Mouse (Mus musculus) cortical plate, adult 2 months (tissue): ENCODE results near the gene Man2a1. TPM values are rescaled to one million over a fixed set of nuclear protein-coding genes. Genes with fewer than 3 reads are reported as not detected.
A peak's percentile ranks its signal among the peaks of the same experiment; 100 is the strongest.
"Not testable (repeated sequence)": the region's sequence is repeated elsewhere in the genome, so short reads cannot be mapped to it uniquely, and the experiment has no call there.

Source experiments
- H3K27ac ChIP-seq: fragments of 200-500 bp; 2 replicates; pipeline ENCODE4 v1.5.1; 2012; ENCODE audit warnings: low read length, control low read depth, inconsistent platforms; ENCODE audit not compliant: insufficient read depth
- H3K4me1 ChIP-seq: fragments of 200-500 bp; 2 replicates; pipeline ENCODE4 v1.6.1; 2011; ENCODE audit warnings: low read length; ENCODE audit not compliant: control insufficient read depth, insufficient read depth
- H3K4me3 ChIP-seq: fragments of 200-500 bp; 2 replicates; pipeline ENCODE4 v1.5.1; 2011; ENCODE audit warnings: mild to moderate bottlenecking, low read length, control low read depth; ENCODE audit not compliant: insufficient read depth
- CTCF ChIP-seq: fragments of 200-500 bp; IDR thresholded peaks from 2 replicates; pipeline ENCODE4 v1.5.1; 2011; ENCODE audit warnings: mild to moderate bottlenecking, control low read depth, low read length; ENCODE audit not compliant: insufficient read depth; ENCODE audit errors: extremely low read depth
- POLR2A ChIP-seq: fragments of 200-500 bp; IDR thresholded peaks from 2 replicates; pipeline ENCODE4 v1.6.1; 2011; ENCODE audit warnings: mild to moderate bottlenecking, low read length, control low read depth; ENCODE audit not compliant: insufficient read depth; ENCODE audit errors: extremely low read depth
- polyA plus RNA-seq: library from polyadenylated mRNA; depleted of rRNA; stranded (reverse); fragments of >200 nt; gene quantifications from 2 replicates; pipeline ENCODE4 v1.2.3, GENCODE M21; 2012

The Man2a1 gene
- polyA plus RNA-seq, 1 experiment, result 11.7 TPM

DNA sequence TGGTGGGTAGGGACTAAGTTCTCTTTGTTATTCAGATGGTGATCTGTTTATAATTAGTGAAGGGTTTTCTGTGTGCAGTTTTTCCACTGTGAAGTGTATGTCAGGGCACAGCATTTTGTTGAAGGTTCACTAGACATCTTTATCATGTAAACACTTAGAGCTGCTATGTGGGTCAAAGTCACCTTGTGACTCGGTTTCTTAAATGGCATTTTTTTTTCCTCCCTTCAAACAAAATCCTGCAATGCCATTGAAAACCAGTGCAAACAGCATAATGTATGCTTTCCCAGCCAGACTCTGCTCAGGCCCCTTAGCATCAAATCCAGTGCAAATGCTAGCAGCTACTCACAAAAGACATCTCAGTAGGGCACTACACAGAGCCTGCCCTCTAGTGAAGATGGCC, 148.6 kb downstream of the Man2a1 start:
- Histone ChIP-seq H3K27ac (no peak overlapping the region), H3K4me1 (peaks cover 2% of the 10 kb centered on the region), H3K4me3 (no peak overlapping the region)
- TF ChIP-seq POLR2A (no peak), CTCF (no peak)

DNA sequence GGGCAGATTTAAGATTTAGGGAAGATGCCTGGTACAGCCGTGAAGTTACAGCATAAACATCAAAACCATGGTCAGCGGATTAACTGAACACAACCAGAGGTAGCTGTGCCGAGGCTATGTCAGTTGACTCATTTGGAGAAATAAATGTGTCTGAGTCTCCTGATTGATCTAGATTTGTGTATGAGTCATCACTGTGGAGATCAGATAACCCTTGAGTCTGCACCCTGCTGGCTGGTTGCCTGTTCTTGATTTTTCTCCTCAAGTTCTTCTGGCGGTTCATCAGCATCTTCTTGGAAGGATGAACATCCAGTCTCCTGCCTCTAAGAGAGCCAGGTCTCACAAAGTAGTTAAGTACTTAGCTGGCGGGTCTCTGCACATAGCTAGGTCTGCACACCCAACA, 150.7 kb downstream of the Man2a1 start:
- TF ChIP-seq CTCF (no peak), POLR2A (no peak)
- Histone ChIP-seq H3K4me1 (peaks cover 2% of the 10 kb centered on the region), H3K4me3 (no peak overlapping the region), H3K27ac (peak overlapping the region; percentile 37; the same call in 1 of the 2 replicates)

DNA sequence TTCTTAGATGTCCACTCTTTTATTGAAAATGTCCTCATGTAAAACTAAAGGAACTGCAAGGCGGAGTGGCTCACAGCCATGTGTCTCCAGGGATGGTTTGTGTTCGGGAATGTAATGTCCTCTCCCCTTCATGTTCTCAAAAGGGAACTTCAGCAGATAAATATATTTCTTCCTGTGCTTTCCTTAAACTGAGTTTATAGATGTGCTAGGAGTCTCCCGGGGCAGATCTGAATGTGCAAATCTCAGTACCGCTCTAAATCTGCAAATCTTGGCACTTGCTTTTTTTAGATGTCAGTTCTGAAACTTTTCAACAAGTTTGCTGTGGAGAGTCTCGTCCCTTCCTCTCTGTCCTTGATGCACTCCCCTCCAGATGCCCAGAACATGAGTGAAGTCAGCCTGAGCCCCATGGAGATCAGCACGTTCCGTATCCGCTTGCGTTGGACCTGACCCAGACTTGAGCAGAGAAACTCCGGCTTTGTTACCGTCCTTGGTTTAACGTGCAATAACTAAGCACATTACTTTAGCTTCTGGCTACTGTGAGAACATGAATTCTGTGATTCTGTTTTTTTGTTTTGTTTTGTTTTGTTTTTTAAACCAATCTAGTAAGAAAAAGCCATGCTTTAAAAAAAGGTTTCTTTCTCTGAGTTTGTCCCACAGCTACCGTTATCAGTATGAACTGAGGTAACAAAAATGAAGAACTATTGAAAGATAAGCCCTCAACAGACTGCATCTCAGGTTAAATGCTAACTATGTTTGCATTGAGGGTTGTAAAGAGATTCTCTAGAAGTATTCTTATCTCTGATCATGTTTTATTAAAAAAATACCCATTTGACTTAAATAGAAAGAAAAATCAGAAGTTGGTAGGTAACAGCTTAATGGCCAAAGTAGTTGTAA, 151.8 kb downstream of the Man2a1 start:
- TF ChIP-seq POLR2A, result no peak
- no peak for TF ChIP-seq CTCF
- Histone ChIP-seq H3K27ac (no peak overlapping the region), H3K4me3 (no peak overlapping the region), H3K4me1 (peaks cover 2% of the 10 kb centered on the region)

DNA sequence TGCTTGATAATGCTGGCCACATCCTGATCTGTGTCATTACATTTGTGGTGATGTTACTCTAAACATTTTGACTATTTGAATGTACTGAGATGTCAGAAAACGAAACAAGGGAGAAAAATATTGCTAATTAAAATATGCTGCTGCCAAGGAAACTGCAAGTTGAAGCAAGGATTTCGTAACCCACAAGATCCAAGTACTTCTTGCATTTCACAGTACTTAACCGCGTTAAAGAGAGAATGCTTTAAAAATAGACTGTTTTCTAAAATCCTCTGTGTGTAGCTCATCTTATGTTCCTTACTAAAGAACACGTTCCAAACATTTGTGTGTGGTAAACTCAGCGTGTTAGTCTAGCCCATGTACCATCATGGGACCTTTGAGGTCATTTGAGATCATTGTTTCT, 153.0 kb downstream of the Man2a1 start:
- no peak overlapping the region for H3K4me3 ChIP-seq
- H3K27ac ChIP-seq, result no peak overlapping the region
- H3K4me1 ChIP-seq, result peaks cover 2% of the 10 kb centered on the region
- TF ChIP-seq CTCF, result no peak
- TF ChIP-seq POLR2A, result no peak

DNA sequence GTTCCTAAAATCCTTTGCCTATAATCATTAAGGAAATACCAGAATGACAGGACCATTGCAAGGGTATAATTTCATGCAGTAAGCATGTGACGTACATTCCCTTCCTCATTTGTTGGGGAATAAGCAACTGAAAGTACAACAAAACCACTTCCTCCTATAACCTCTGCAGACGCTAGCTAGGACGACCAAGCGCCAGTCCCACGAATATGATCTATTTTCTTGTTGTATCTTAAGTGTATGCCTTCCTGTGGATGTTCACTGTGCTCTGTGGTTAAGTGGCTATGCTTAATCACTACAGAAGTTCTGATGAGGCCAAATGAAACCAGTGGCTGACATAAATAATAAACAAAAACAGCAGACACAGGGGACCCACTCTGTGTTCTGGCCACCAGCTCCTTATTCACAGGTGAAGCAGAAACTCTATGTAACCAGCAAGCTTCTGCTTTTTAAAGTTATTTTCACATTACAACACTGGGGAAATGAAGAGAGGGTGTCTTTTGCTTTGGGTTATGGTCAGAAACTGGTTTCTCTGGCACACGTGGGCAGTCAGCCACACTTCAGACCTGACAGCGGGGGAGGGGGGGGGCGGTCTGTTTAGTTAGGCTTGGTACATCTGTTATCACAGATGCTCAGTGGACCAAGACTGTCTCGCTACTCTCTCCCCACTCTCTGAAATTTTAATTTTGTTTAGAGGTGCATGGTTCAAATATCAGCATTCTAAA, 153.8 kb downstream of the Man2a1 start:
- no peak overlapping the region for H3K27ac ChIP-seq
- no peak overlapping the region for H3K4me3 ChIP-seq
- TF ChIP-seq POLR2A (no peak), CTCF (no peak)
- peaks cover 2% of the 10 kb centered on the region for H3K4me1 ChIP-seq

DNA sequence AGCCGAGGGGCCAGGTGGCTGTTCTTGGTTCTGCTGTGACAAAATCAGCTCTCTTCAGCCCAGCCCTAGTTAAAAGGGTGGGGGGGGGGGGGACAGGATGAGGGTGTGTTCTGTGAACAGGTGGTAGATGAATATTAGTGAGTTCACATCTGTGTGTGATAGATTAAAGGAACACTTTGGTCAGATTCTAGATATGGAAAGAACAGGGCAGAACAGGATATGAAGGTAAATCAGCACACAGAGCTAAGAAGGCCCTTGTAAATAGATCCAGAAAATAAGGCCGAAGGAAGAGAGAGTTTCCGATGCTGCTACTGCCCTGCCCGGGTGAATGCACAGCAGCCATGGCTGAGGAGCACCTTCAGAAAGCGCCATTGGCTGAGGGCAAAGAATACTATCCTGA, 154.7 kb downstream of the Man2a1 start:
- no peak overlapping the region for H3K4me3 ChIP-seq
- peaks cover 2% of the 10 kb centered on the region for H3K4me1 ChIP-seq
- no peak overlapping the region for H3K27ac ChIP-seq
- TF ChIP-seq CTCF, result no peak
- TF ChIP-seq POLR2A, result no peak

DNA sequence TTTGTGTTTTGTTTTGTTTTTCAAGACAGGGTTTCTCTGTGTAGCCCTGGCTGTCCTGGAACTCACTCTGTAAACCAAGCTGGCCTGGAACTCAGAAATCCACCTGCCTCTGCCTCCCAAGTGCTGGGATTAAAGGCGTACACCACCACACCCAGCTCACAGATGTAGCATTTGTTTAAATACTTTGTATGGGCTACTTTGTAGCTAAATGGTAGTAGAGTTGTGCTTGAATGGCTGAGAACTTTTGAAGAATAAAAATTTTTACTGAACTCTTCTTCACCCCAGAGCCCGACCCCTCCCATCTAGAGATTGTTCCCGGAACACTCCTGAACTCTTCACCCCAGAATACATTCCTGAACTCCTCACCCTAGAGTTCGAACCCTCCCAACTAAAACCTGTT, 162.1 kb downstream of the Man2a1 start:
- H3K4me1 ChIP-seq, H3K27ac ChIP-seq, H3K4me3 ChIP-seq: not testable (repeated sequence)

DNA sequence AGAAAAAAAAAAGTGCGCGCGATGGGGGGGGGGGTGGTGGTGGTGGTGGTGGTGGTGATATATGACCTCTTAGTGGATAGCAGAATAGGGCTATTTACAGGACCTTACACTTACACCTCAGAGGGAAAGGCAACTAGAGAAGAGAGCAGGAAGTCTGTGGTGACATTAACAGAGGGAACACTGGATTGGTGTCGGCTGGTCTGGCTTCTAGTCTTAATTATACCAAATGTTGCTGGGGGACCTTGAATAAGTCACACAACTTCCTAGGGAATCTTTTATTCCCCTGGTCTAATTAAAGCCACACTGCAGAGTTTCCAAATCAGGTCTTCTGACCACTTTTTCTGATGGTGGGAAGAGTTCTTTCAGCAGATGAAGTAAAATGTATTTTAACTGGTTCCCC, 163.0 kb downstream of the Man2a1 start:
- H3K27ac ChIP-seq, result no peak overlapping the region
- no peak overlapping the region for H3K4me3 ChIP-seq
- H3K4me1 ChIP-seq, result no peaks in the 10 kb centered on the region
- TF ChIP-seq POLR2A (no peak), CTCF (no peak)

DNA sequence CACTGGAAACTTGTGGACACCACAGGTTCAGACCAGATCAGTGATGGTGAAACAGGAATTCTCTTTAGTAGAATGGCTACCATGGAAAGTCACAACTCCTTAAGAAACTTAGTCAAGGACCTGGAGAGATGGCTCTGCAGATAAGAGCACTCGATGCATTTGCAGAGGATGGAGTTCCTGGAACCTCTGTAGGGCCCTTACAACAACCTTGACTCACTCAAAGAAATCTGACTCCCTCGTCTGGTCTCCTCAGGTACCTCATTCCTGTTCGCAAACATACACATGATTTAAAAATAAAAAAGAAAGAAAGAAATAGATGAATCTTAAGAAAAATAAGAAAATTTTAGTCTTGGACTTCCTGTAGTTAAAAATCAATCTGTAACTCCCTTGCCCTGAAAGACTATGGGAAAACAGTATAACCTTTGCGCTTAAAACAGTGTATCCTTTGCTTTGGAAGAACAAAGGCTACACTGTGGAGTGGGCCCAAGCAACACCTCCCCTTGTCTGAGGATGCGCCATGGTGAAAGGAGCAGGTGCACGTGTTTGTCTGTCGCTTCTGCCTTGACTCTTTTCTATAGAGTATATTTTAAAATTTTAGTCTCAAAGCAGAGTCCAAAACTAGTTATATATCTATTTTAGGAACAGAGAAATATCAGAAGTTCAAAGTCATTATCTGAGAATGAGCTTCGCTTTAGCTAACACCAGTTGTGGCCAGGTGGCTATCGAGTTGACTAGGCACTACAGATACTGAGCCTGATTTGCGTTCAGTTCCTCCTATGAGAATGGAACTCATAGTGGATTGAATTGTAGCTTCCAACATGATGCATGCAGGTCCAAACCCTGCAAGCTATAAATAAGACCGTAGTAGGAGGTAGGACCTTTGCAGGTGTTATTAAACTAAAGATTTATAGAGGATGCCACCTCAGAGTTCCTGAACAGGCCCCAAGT, 163.9 kb downstream of the Man2a1 start:
- TF ChIP-seq CTCF, result no peak
- no peak for TF ChIP-seq POLR2A
- Histone ChIP-seq H3K27ac (no peak overlapping the region), H3K4me3 (no peak overlapping the region), H3K4me1 (no peaks in the 10 kb centered on the region)
